Mouse (Mus musculus): Measurements from ENCODE around the gene Tnpo2. TPM values are rescaled to one million over a fixed set of nuclear protein-coding genes. Genes with fewer than 3 reads are reported as not detected.

The Tnpo2 gene
- polyA plus RNA-seq, 1 experiment from 2014 or later, result 28.8 TPM

DNA sequence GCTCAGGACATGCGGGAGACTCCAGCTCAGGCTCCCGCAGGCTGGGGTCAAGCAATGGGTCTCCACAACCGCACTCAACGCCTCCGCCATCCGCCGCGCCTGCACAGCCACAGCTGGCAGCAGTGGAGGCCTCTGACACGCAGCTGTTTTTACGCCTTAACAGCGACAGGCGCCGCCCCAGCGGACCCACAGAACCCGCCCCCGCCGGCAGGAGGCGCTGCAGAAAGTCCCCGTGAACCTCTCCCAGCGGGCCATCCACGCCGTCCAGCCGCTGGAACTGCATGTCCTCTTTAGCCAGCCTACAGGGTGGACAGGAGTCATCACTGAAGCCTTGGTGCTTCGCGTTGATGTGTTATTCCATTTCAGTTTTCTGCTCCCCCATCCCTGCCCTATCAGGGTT, 29.0 kb upstream of the Tnpo2 start:
- Histone ChIP-seq H3K4me1 (replicated peaks) (no peaks in the 10 kb centered on the region; the same call in 1 of the 2 replicates), H3K9ac (no peak overlapping the region), H3K4me3 (no peak overlapping the region), H3K4me2 (0 out of 2 replicates have a peak overlapping the region, but pooled peaks have one; percentile 7), H3K27me3 (replicated peaks) (peaks cover 72% of the 10 kb centered on the region), H3K36me3 (no peaks in the 10 kb centered on the region), H3K27ac (ENCODE audit: poor library complexity, severe bottlenecking) (no peak overlapping the region), H3K9me3 (replicated peaks) (no peaks in the 10 kb centered on the region)
- no peak for ATAC-seq (ENCODE audit: insufficient number of reproducible peaks, low FRiP score)
- 13% methylated on average over 25 of the region's 25 CpGs for WGBS

- H3K4me1 ChIP-seq (replicated peaks), result peaks cover 4% of the 10 kb centered on the region; the same call in 1 of the 2 replicates
- H3K9me3 ChIP-seq (replicated peaks), result no peaks in the 10 kb centered on the region
- no peak for ATAC-seq (ENCODE audit: insufficient number of reproducible peaks, low FRiP score)
- H3K27me3 ChIP-seq (replicated peaks), result peaks cover 84% of the 10 kb centered on the region
- no peak overlapping the region for H3K27ac ChIP-seq (ENCODE audit: poor library complexity, severe bottlenecking)
- no peak overlapping the region for H3K9ac ChIP-seq
- H3K4me3 ChIP-seq, result no peak overlapping the region
- WGBS, result 14% methylated on average over 28 of the region's 28 CpGs
- no peak overlapping the region for H3K4me2 ChIP-seq
- H3K36me3 ChIP-seq, result no peaks in the 10 kb centered on the region
Measured at GRCm38 (mm10) chr8:85011242-85011641, 25.5 kb upstream of the Tnpo2 start.

GRCm38 (mm10) chr8:85013230-85013840, 23.4 kb upstream of the Tnpo2 start:
- peak overlapping the region; percentile 34 for H3K4me3 ChIP-seq
- 4% methylated on average over 25 of the region's 26 CpGs for WGBS
- H3K9me3 ChIP-seq (replicated peaks), result no peaks in the 10 kb centered on the region
- H3K27me3 ChIP-seq (replicated peaks), result peaks cover 65% of the 10 kb centered on the region
- H3K27ac ChIP-seq (ENCODE audit: poor library complexity, severe bottlenecking), result no peak overlapping the region
- peaks cover 9% of the 10 kb centered on the region for H3K36me3 ChIP-seq
- peak overlapping the region; percentile 66 for H3K4me2 ChIP-seq
- H3K4me1 ChIP-seq (replicated peaks), result 0 out of 2 replicates have a peak, but pooled peaks cover 4% of the 10 kb centered on the region
- no peak for ATAC-seq (ENCODE audit: insufficient number of reproducible peaks, low FRiP score)
- peak overlapping the region; percentile 60 for H3K9ac ChIP-seq

GRCm38 (mm10) chr8:85014431-85014830, 22.3 kb upstream of the Tnpo2 start, which contains the start of gene Best2:
Best2 (minus strand) TSS chr8:85014531.
- Histone ChIP-seq H3K9ac (peak within 1 kb of the TSS; percentile 60), H3K27ac (ENCODE audit: poor library complexity, severe bottlenecking) (no peak within 1 kb of the TSS), H3K27me3 (replicated peaks) (peaks cover 54% of the 10 kb centered on the region), H3K4me2 (peak within 1 kb of the TSS; percentile 66), H3K36me3 (peaks cover 20% of the 10 kb centered on the region), H3K4me1 (replicated peaks) (0 out of 2 replicates have a peak, but pooled peaks cover 4% of the 10 kb centered on the region), H3K9me3 (replicated peaks) (no peaks in the 10 kb centered on the region), H3K4me3 (peak within 1 kb of the TSS; percentile 34)
- no peak for ATAC-seq (ENCODE audit: insufficient number of reproducible peaks, low FRiP score)
- 45% methylated on average over 2 of the region's 2 CpGs for WGBS

GRCm38 (mm10) chr8:85016724-85017123, 20.0 kb upstream of the Tnpo2 start:
- H3K4me2 ChIP-seq, result no peak overlapping the region
- WGBS, result 68% methylated on average over 10 of the region's 10 CpGs
- ATAC-seq (ENCODE audit: insufficient number of reproducible peaks, low FRiP score), result no peak

DNA sequence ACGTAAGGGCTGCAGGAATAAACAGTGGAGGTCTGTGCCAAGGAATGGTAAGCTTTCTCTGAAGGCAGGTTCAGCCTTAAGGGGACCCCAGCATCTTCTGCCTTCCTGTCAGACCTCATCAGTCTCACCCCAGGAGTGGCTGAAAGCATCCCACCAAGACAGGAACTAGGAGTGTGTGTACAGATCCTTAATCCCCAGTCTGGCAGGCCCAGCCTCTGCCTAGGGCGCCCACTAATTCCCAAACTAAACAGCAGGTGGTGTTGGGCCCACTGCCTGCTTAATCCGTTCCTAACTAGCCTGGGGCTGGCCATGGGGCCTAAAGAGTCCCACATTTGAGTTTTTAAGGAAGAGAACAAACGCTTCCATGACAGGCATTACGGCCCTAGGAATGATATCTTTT, 19.5 kb upstream of the Tnpo2 start:
- no peak overlapping the region for H3K27ac ChIP-seq (ENCODE audit: poor library complexity, severe bottlenecking)
- H3K27me3 ChIP-seq (replicated peaks), result peaks cover 32% of the 10 kb centered on the region
- no peak overlapping the region for H3K9ac ChIP-seq
- ATAC-seq (ENCODE audit: insufficient number of reproducible peaks, low FRiP score), result no peak
- H3K4me1 ChIP-seq (replicated peaks), result 0 out of 2 replicates have a peak, but pooled peaks cover 4% of the 10 kb centered on the region
- H3K36me3 ChIP-seq, result peaks cover 48% of the 10 kb centered on the region
- no peak overlapping the region for H3K4me2 ChIP-seq
- H3K9me3 ChIP-seq (replicated peaks), result no peaks in the 10 kb centered on the region
- no peak overlapping the region for H3K4me3 ChIP-seq
- 50% methylated on average over 5 of the region's 5 CpGs for WGBS

More at GRCm38 (mm10) chr8:85016724-85017123, 20.0 kb upstream of the Tnpo2 start:
- no peak overlapping the region for H3K27ac ChIP-seq (ENCODE audit: poor library complexity, severe bottlenecking)
- H3K36me3 ChIP-seq, result peaks cover 43% of the 10 kb centered on the region
- H3K4me1 ChIP-seq (replicated peaks), result 0 out of 2 replicates have a peak, but pooled peaks cover 4% of the 10 kb centered on the region
- peaks cover 37% of the 10 kb centered on the region for H3K27me3 ChIP-seq (replicated peaks)
- H3K9ac ChIP-seq, result no peak overlapping the region
- H3K9me3 ChIP-seq (replicated peaks), result no peaks in the 10 kb centered on the region
- no peak overlapping the region for H3K4me3 ChIP-seq

DNA sequence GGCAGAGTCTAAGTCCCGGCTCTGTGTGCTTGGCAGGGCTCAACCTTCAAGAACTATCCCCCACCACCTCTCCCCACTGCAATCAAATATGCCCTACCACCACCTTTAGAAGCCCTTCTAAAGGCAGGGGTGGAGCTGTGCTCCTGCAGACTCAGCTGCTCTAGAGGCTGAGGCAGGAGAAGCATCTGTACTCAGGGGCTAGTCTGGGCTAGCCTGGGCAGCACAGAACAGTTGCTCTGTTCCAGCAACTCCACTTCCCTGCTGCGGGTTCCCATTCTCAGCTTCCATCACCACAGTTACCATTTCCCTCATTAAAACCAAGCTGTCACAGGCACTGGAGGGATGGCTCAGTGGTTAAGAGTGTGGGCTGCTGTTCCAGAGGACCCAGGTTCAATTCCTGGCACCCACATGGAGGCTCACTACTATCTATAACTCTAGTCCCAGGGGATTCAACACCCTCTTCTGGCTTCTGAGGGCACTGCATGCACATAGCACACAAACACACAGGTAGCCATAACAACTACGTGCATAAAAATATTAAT, 15.1 kb upstream of the Tnpo2 start:
- no peak for ATAC-seq (ENCODE audit: insufficient number of reproducible peaks, low FRiP score)
- 97% methylated on average over 3 of the region's 3 CpGs for WGBS
- peaks cover 67% of the 10 kb centered on the region for H3K36me3 ChIP-seq
- H3K4me2 ChIP-seq, result no peak overlapping the region
- H3K4me3 ChIP-seq, result no peak overlapping the region
- H3K9me3 ChIP-seq (replicated peaks), result no peaks in the 10 kb centered on the region
- no peaks in the 10 kb centered on the region for H3K27me3 ChIP-seq (replicated peaks)
- no peak overlapping the region for H3K27ac ChIP-seq (ENCODE audit: poor library complexity, severe bottlenecking)
- H3K4me1 ChIP-seq (replicated peaks), result peaks cover 18% of the 10 kb centered on the region
- H3K9ac ChIP-seq, result no peak overlapping the region

- ATAC-seq (ENCODE audit: insufficient number of reproducible peaks, low FRiP score), result no peak
- no peak overlapping the region for H3K9ac ChIP-seq
- peaks cover 52% of the 10 kb centered on the region for H3K36me3 ChIP-seq
- H3K9me3 ChIP-seq (replicated peaks), result no peaks in the 10 kb centered on the region
- H3K4me1 ChIP-seq (replicated peaks), result peaks cover 29% of the 10 kb centered on the region
- WGBS, result 85% methylated on average over 3 of the region's 3 CpGs
- peak overlapping the region; percentile 97 for H3K4me3 ChIP-seq
- no peak overlapping the region for H3K27ac ChIP-seq (ENCODE audit: poor library complexity, severe bottlenecking)
- H3K27me3 ChIP-seq (replicated peaks), result no peaks in the 10 kb centered on the region
- peak overlapping the region; percentile 98 for H3K4me2 ChIP-seq
Measured at GRCm38 (mm10) chr8:85023846-85024245, 12.9 kb upstream of the Tnpo2 start.

- Histone ChIP-seq H3K4me2 (peak within 1 kb of the TSS; percentile 98), H3K9ac (peak within 1 kb of the TSS; percentile 64), H3K9me3 (replicated peaks) (no peaks in the 10 kb centered on the region), H3K4me1 (replicated peaks) (peaks cover 36% of the 10 kb centered on the region), H3K4me3 (peak within 1 kb of the TSS; percentile 97), H3K27me3 (replicated peaks) (no peaks in the 10 kb centered on the region), H3K36me3 (peaks cover 50% of the 10 kb centered on the region), H3K27ac (ENCODE audit: poor library complexity, severe bottlenecking) (peak within 1 kb of the TSS; percentile 84)
- WGBS, result 5% methylated on average over 30 of the region's 30 CpGs
- peak; percentile 90 for ATAC-seq (ENCODE audit: insufficient number of reproducible peaks, low FRiP score)
Measured at GRCm38 (mm10) chr8:85025098-85025932, 11.4 kb upstream of the Tnpo2 start, which contains the start of gene Asna1. Asna1 (minus strand) TSS chr8:85025281.

GRCm38 (mm10) chr8:85026670-85027515, 9.8 kb upstream of the Tnpo2 start, which contains the start of gene Trir:
Trir (plus strand) TSS chr8:85026823.
- peak within 1 kb of the TSS; percentile 98 for H3K4me2 ChIP-seq
- H3K27ac ChIP-seq (ENCODE audit: poor library complexity, severe bottlenecking), result peak within 1 kb of the TSS; percentile 84
- H3K9ac ChIP-seq, result peak within 1 kb of the TSS; percentile 100
- H3K27me3 ChIP-seq (replicated peaks), result no peaks in the 10 kb centered on the region
- whole genome bisulfite sequencing, result under 1% methylated on average over 71 of the region's 75 CpGs
- peaks cover 36% of the 10 kb centered on the region for H3K4me1 ChIP-seq (replicated peaks)
- H3K4me3 ChIP-seq, result peak within 1 kb of the TSS; percentile 97
- peak; percentile 89 for ATAC-seq (ENCODE audit: insufficient number of reproducible peaks, low FRiP score)
- peaks cover 48% of the 10 kb centered on the region for H3K36me3 ChIP-seq
- no peaks in the 10 kb centered on the region for H3K9me3 ChIP-seq (replicated peaks)
